Mouse (Mus musculus): ENCODE measurements around the gene Rab4a. TPM values are rescaled to one million over a fixed set of nuclear protein-coding genes. Genes with fewer than 3 reads are reported as not detected.

Gene Rab4a
- polyA plus RNA-seq, 1 experiment from 2014 or later = 79.1 TPM

GRCm38 (mm10) chr8:123786166-123786565 lies 19.6 kb upstream of the Rab4a start:
- Histone ChIP-seq H3K36me3 (replicated peaks; ENCODE audit: control insufficient read depth, insufficient read depth) (no peaks in the 10 kb centered on the region), H3K27me3 (ENCODE audit: control insufficient read depth, insufficient read depth, low read length) (no peaks in the 10 kb centered on the region), H3K4me2 (replicated peaks) (no peak overlapping the region), H3K4me1 (replicated peaks; ENCODE audit: control insufficient read depth, insufficient read depth, low read length) (no peaks in the 10 kb centered on the region), H3K4me3 (replicated peaks; ENCODE audit: low read length) (no peak overlapping the region), H3K27ac (no peak overlapping the region), H3K9ac (no peak overlapping the region), H3K9me3 (ENCODE audit: control insufficient read depth, low read length) (no peaks in the 10 kb centered on the region)
- WGBS = 71% methylated on average over 6 of the region's 6 CpGs
- DNase-seq (ENCODE audit: low spot score) (no peak), ATAC-seq (ENCODE audit: low FRiP score) (no peak)

DNA sequence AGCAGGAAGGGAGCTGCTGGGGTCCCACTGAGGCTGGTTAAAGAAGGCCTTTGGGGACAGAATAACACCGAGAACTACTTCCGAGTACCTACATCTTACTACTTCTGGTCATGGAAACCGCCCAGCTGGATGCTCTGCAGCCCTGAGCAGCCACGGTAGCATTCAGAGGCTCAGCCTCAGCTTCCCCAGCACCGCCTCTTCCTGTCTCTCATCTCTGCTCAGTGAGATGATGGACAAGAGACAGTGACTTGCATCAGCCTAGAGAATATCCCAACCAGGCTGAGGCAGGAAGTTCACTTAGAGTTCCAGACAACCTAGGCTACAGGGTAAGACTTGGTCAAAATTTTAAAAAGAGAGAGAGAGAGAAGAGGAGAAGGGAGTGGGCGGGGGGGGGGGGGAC lies 19.1 kb upstream of the Rab4a start:
- DNase-seq (ENCODE audit: low spot score) (no peak), ATAC-seq (ENCODE audit: low FRiP score) (no peak)
- 80% methylated on average over 5 of the region's 6 CpGs for WGBS
- Histone ChIP-seq H3K9me3 (ENCODE audit: control insufficient read depth, low read length) (no peaks in the 10 kb centered on the region), H3K4me1 (replicated peaks; ENCODE audit: control insufficient read depth, insufficient read depth, low read length) (no peaks in the 10 kb centered on the region), H3K4me2 (replicated peaks) (no peak overlapping the region), H3K9ac (no peak overlapping the region), H3K27ac (no peak overlapping the region), H3K27me3 (ENCODE audit: control insufficient read depth, insufficient read depth, low read length) (no peaks in the 10 kb centered on the region), H3K4me3 (replicated peaks; ENCODE audit: low read length) (no peak overlapping the region), H3K36me3 (replicated peaks; ENCODE audit: control insufficient read depth, insufficient read depth) (no peaks in the 10 kb centered on the region)

- no peak overlapping the region for H3K4me3 ChIP-seq (replicated peaks; ENCODE audit: low read length)
- ATAC-seq (ENCODE audit: low FRiP score) (no peak), DNase-seq (ENCODE audit: low spot score) (no peak)
- no peaks in the 10 kb centered on the region for H3K4me1 ChIP-seq (replicated peaks; ENCODE audit: control insufficient read depth, insufficient read depth, low read length)
- no peak overlapping the region for H3K9ac ChIP-seq
- WGBS = 62% methylated on average over 21 of the region's 21 CpGs
- H3K27ac ChIP-seq = no peak overlapping the region
- H3K27me3 ChIP-seq (ENCODE audit: control insufficient read depth, insufficient read depth, low read length) = no peaks in the 10 kb centered on the region; the same call in 1 of the 2 replicates
- no peaks in the 10 kb centered on the region for H3K36me3 ChIP-seq (replicated peaks; ENCODE audit: control insufficient read depth, insufficient read depth)
- no peaks in the 10 kb centered on the region for H3K9me3 ChIP-seq (ENCODE audit: control insufficient read depth, low read length)
- no peak overlapping the region for H3K4me2 ChIP-seq (replicated peaks)
Measured at GRCm38 (mm10) chr8:123787254-123787897, 18.4 kb upstream of the Rab4a start.

DNA sequence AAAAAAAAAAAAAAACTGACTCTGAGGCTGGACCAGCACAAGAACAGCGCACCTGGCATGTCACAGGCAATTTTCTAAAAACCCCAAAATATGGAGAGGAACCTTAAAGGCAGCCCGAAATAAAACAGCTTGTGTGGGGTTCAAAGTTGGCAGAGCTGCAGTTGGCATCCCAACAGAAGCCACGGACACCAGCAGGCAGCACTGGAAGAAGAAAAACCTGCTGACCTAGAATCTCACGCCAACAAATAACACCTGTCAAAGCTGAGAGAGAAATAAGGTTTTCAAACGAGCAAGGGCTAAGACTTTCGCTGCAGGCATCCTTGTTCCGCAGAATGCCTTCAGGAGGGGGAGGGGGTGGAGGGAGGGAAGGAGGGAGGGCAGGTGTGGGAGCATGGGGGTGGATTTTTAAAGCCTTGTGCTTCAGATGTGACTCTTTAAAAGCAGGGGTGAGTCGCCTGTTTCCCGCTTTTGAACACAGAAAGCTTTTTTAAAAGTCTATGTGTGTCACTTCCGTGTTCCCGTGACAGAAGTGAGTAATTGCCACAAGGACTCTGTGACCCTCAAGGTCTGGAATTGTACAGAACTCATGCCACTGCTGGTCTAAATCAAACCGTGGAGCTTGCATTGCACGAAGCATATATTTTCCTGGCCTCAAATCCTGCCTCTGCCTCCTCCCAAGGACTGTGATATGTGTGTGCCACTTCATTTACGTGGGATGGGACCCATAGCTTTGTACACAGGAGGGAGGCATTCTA lies 17.2 kb upstream of the Rab4a start:
- Histone ChIP-seq H3K27ac (no peak overlapping the region), H3K4me2 (replicated peaks) (no peak overlapping the region), H3K4me3 (replicated peaks; ENCODE audit: low read length) (no peak overlapping the region), H3K4me1 (replicated peaks; ENCODE audit: control insufficient read depth, insufficient read depth, low read length) (no peaks in the 10 kb centered on the region), H3K9me3 (ENCODE audit: control insufficient read depth, low read length) (no peaks in the 10 kb centered on the region), H3K36me3 (replicated peaks; ENCODE audit: control insufficient read depth, insufficient read depth) (no peaks in the 10 kb centered on the region), H3K9ac (no peak overlapping the region), H3K27me3 (ENCODE audit: control insufficient read depth, insufficient read depth, low read length) (no peaks in the 10 kb centered on the region; the same call in 1 of the 2 replicates)
- no peak for ATAC-seq (ENCODE audit: low FRiP score)
- no peak for DNase-seq (ENCODE audit: low spot score)
- WGBS = 56% methylated on average over 14 of the region's 14 CpGs

DNA sequence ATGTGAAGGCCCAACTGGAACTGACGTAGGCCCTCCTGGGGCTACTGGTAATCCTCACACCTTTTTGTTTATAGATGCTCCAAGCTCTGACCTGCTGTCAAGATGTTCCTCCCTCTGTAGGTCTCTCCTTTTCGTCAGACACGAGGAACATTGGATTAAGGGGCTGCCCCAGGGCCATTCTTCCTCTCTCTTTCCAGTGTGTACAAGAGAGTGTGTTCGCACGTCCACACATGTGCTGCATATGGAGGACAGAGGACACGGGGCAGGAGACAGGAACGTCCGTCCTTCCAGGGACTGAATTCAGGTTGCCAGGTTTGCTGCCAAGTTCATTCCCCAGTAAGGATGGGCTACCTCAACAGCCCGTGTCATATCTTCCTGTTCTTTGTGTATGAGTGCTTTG lies 16.3 kb upstream of the Rab4a start:
- Histone ChIP-seq H3K27me3 (ENCODE audit: control insufficient read depth, insufficient read depth, low read length) (no peaks in the 10 kb centered on the region; the same call in 1 of the 2 replicates), H3K36me3 (replicated peaks; ENCODE audit: control insufficient read depth, insufficient read depth) (no peaks in the 10 kb centered on the region), H3K4me2 (replicated peaks) (no peak overlapping the region), H3K4me1 (replicated peaks; ENCODE audit: control insufficient read depth, insufficient read depth, low read length) (no peaks in the 10 kb centered on the region), H3K9me3 (ENCODE audit: control insufficient read depth, low read length) (no peaks in the 10 kb centered on the region), H3K4me3 (replicated peaks; ENCODE audit: low read length) (no peak overlapping the region), H3K27ac (no peak overlapping the region), H3K9ac (no peak overlapping the region)
- ATAC-seq (ENCODE audit: low FRiP score) = no peak
- 81% methylated on average over 9 of the region's 9 CpGs for WGBS
- no peak for DNase-seq (ENCODE audit: low spot score)

GRCm38 (mm10) chr8:123789970-123790369 lies 15.8 kb upstream of the Rab4a start:
- DNase-seq (ENCODE audit: low spot score) (peak; percentile 95), ATAC-seq (ENCODE audit: low FRiP score) (no peak)
- Histone ChIP-seq H3K4me1 (replicated peaks; ENCODE audit: control insufficient read depth, insufficient read depth, low read length) (no peaks in the 10 kb centered on the region), H3K9ac (no peak overlapping the region), H3K27ac (no peak overlapping the region), H3K4me2 (replicated peaks) (no peak overlapping the region), H3K27me3 (ENCODE audit: control insufficient read depth, insufficient read depth, low read length) (no peaks in the 10 kb centered on the region; the same call in 1 of the 2 replicates), H3K4me3 (replicated peaks; ENCODE audit: low read length) (no peak overlapping the region), H3K9me3 (ENCODE audit: control insufficient read depth, low read length) (no peaks in the 10 kb centered on the region), H3K36me3 (replicated peaks; ENCODE audit: control insufficient read depth, insufficient read depth) (no peaks in the 10 kb centered on the region)
- WGBS = 2% methylated on average over 4 of the region's 4 CpGs

DNA sequence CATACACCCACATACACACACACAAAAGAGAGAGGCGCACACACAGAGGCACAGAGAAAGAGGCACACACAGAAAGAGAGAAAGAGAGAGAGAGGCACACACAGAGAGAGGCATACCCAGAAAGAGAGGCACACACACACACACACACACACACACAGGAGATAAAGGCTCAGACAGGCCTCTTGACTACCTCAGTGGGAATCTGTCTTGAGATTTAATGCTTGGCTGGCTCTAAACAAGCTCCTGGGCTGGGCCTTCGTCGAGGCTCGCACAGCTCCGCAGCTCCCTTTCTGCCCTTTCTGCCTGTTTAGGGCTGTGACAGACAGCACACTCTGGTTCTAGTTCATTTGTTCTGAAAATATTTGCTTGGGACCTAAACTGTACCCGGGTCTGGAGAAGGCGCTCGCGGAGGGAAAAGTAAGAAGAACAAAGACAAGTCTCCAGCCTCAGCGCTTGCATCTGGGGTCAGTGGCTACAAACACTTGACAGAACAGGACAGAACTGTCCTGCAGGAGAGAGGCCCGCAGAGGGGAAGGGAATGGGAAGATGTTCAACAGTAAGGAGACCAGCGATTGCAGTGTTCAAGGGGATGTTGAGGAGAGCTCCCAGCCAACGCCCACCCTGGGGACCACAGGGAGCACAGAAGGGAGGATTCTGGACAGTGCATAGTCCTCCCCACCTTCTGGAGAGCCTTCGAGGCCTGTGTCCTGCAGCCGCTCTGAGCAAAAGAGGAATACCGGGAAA lies 14.5 kb upstream of the Rab4a start:
- no peaks in the 10 kb centered on the region; the same call in 1 of the 2 replicates for H3K27me3 ChIP-seq (ENCODE audit: control insufficient read depth, insufficient read depth, low read length)
- no peak overlapping the region for H3K4me2 ChIP-seq (replicated peaks)
- H3K4me1 ChIP-seq (replicated peaks; ENCODE audit: control insufficient read depth, insufficient read depth, low read length) = no peaks in the 10 kb centered on the region
- no peak for DNase-seq (ENCODE audit: low spot score)
- no peak overlapping the region for H3K4me3 ChIP-seq (replicated peaks; ENCODE audit: low read length)
- H3K36me3 ChIP-seq (replicated peaks; ENCODE audit: control insufficient read depth, insufficient read depth) = no peaks in the 10 kb centered on the region
- no peak overlapping the region for H3K9ac ChIP-seq
- H3K27ac ChIP-seq = no peak overlapping the region
- ATAC-seq (ENCODE audit: low FRiP score) = no peak; the same call in 1 of the 2 replicates
- 26% methylated on average over 16 of the region's 16 CpGs for WGBS
- H3K9me3 ChIP-seq (ENCODE audit: control insufficient read depth, low read length) = no peaks in the 10 kb centered on the region

DNA sequence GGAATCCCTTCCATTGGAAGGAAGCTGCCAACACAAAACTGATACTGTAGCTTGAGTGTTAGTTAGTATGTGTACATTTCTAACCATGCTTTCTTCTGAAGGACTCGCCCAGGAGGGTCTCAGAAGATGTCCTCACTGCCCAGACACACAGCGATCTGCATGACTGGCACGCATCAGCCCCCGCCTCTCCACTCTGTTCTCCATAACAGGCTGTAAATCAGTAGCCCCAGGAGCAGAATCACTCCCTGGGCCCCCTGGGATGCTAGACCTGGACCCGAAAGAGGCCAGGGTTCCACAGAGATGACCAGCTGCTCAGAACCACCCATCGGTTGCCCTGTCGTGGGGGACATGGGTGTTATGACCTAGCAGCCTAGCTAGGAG lies 13.9 kb upstream of the Rab4a start:
- H3K36me3 ChIP-seq (replicated peaks; ENCODE audit: control insufficient read depth, insufficient read depth) = no peaks in the 10 kb centered on the region
- DNase-seq (ENCODE audit: low spot score) (no peak), ATAC-seq (ENCODE audit: low FRiP score) (no peak)
- H3K4me2 ChIP-seq (replicated peaks) = no peak overlapping the region
- H3K9ac ChIP-seq = no peak overlapping the region
- no peaks in the 10 kb centered on the region for H3K9me3 ChIP-seq (ENCODE audit: control insufficient read depth, low read length)
- H3K27me3 ChIP-seq (ENCODE audit: control insufficient read depth, insufficient read depth, low read length) = no peaks in the 10 kb centered on the region; the same call in 1 of the 2 replicates
- H3K4me1 ChIP-seq (replicated peaks; ENCODE audit: control insufficient read depth, insufficient read depth, low read length) = no peaks in the 10 kb centered on the region
- 55% methylated on average over 7 of the region's 7 CpGs for WGBS
- H3K4me3 ChIP-seq (replicated peaks; ENCODE audit: low read length) = no peak overlapping the region
- H3K27ac ChIP-seq = no peak overlapping the region

DNA sequence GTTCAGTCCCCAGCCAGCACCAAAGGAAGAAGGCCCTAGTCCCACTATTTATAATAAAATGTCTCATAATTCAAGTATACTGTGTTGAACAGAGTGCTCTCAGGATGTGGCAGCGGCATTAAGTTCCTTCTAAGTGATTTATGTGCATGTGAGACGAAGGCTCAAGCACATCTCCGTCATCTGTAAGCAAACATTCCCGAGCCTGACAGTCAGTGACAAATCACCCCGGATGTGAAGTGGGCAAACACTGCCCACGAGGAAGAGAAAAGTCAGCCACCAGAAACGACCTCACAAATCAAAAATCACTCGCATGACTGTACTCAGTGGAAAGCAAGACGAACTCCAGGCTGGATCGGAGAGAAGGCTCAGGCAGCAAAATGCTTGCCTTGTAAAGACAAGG lies 11.9 kb upstream of the Rab4a start:
- WGBS = 51% methylated on average over 10 of the region's 10 CpGs
- H3K9ac ChIP-seq = no peak overlapping the region

More for the DNA sequence above, 11.9 kb upstream of the Rab4a start:
- Histone ChIP-seq H3K4me2 (replicated peaks) (no peak overlapping the region), H3K36me3 (replicated peaks; ENCODE audit: control insufficient read depth, insufficient read depth) (no peaks in the 10 kb centered on the region), H3K27ac (no peak overlapping the region), H3K9me3 (ENCODE audit: control insufficient read depth, low read length) (no peaks in the 10 kb centered on the region), H3K4me1 (replicated peaks; ENCODE audit: control insufficient read depth, insufficient read depth, low read length) (no peaks in the 10 kb centered on the region), H3K4me3 (replicated peaks; ENCODE audit: low read length) (no peak overlapping the region), H3K27me3 (ENCODE audit: control insufficient read depth, insufficient read depth, low read length) (no peaks in the 10 kb centered on the region; the same call in 1 of the 2 replicates)
- no peak for DNase-seq (ENCODE audit: low spot score)
- no peak for ATAC-seq (ENCODE audit: low FRiP score)
